Mouse (Mus musculus) hindbrain, embryonic 13.5 days (tissue): ENCODE measurements at regions not wholly inside any gene's neighbourhood (a gene's known extent, or its start where the extent isn't known, plus 50 kb on each side); places are given as distances from the start of the nearest gene placed in this dataset.

Source experiments
- ATAC-seq: fragments of 200-750 bp; cut with Nextera tagmentation; 2 replicates; pipeline ENCODE4 v1.8.0; 2017; ENCODE audit warnings: moderate TSS enrichment; ENCODE audit not compliant: low FRiP score
- H3K27ac ChIP-seq: fragments of 300-500 bp; sonication (generic); 2 replicates; pipeline ENCODE4 v1.5.1; 2015; ENCODE audit warnings: inconsistent platforms, mild to moderate bottlenecking, moderate library complexity
- H3K27me3 ChIP-seq: fragments of 300-500 bp; sonication (generic); 2 replicates; pipeline ENCODE4 v1.6.1; 2015; ENCODE audit warnings: mild to moderate bottlenecking, inconsistent platforms
- H3K36me3 ChIP-seq: fragments of 300-500 bp; sonication (generic); 2 replicates; pipeline ENCODE4 v1.6.1; 2015; ENCODE audit warnings: mild to moderate bottlenecking, inconsistent platforms
- H3K4me1 ChIP-seq: fragments of 300-500 bp; sonication (generic); replicated peaks from 2 replicates; pipeline ENCODE4 v1.6.1; 2015; ENCODE audit warnings: inconsistent platforms
- H3K4me2 ChIP-seq: fragments of 300-500 bp; sonication (generic); 2 replicates; pipeline ENCODE4 v1.6.1; 2015; ENCODE audit warnings: inconsistent platforms, mild to moderate bottlenecking, moderate library complexity
- H3K4me3 ChIP-seq: fragments of 300-500 bp; sonication (generic); 2 replicates; pipeline ENCODE4 v1.5.1; 2015; ENCODE audit warnings: mild to moderate bottlenecking, inconsistent platforms
- H3K9ac ChIP-seq: fragments of 300-500 bp; sonication (generic); 2 replicates; pipeline ENCODE4 v1.6.1; 2015; ENCODE audit warnings: mild to moderate bottlenecking, inconsistent platforms
- H3K9me3 ChIP-seq: fragments of 300-500 bp; sonication (generic); 2 replicates; pipeline ENCODE4 v1.6.1; 2016; ENCODE audit warnings: inconsistent platforms
- WGBS: fragments of 180-500 bp; shearing (Covaris S2); methylation state at CpG from one replicate; pipeline ENCODE4 v1.1.7; 2015; 5-methylcytosine and 5-hydroxymethylcytosine counted together

DNA sequence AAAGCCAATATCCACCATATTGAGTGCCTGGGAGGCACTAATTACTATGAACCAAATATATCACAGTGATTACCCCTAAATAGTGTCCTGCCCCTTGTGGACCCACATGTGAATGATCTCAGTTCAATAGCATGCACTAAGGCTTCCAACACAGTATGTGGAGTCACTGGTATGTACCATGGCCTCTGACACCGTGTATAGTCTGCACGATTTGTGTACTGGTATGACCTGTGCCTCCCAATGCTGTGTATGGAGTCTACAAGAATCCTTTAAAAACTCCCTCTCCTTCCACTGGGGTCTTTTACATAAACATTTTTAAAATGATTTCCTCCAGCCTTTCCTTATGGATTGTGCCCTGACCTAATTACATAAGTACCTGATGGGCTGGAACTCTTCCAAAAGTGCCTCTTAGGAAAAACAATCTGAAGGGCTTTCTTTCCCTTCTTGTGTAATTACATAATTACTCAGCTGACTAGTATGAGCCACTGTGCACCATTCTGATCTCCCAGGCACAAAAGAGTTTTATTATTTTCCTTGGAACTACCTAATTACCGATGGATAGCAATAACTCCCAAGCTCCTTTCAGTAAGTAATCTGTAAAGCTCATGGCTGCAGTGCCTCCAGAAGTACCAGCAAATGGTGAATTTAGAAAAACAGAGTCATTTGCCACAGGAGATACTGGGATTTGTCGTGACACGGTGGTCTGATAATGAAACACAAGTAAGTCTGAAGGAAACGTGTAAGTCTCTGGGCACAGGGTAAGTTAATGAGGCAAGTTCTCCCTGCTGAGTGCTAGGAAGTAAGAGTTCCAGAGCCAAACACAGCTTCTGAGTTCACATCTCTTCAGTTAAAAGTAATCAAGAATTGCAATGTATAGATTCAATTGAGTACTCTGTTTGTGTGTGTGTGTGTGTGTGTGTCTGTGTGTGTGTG lies 135.8 kb upstream of the Rarb start:
- ATAC-seq, result peak; percentile 79

DNA sequence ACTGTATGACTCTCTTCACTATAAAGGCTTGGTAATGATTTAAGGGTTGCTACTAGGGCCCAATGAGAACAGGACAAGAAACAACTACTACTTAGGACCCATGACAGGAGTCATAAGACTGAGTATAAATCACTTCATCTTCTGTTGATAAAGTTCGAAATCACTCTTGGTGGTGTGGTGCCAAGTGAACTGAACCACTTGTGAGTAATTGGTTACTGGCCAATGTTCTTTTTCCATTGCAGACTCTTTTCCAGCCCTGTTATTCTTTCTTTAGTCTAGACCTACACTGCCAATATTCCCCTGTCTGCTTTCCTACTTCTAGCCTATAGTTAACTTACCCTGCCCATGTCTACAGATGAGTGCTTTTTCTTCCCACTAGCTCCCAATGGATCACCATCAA lies 129.8 kb upstream of the Rarb start:
- WGBS, result 91% methylated on average over 1 of the region's 1 CpGs
- H3K4me1 ChIP-seq, result no peaks in the 10 kb centered on the region
- no peaks in the 10 kb centered on the region for H3K36me3 ChIP-seq
- no peaks in the 10 kb centered on the region for H3K27me3 ChIP-seq
- no peaks in the 10 kb centered on the region for H3K9me3 ChIP-seq
- H3K27ac ChIP-seq, result no peak overlapping the region
- ATAC-seq, result no peak
- H3K4me2 ChIP-seq, result no peak overlapping the region
- no peak overlapping the region for H3K4me3 ChIP-seq
- no peak overlapping the region for H3K9ac ChIP-seq

More for the DNA sequence above, 135.8 kb upstream of the Rarb start:
- Histone ChIP-seq H3K27me3 (no peaks in the 10 kb centered on the region), H3K4me2 (no peak overlapping the region), H3K4me1 (no peaks in the 10 kb centered on the region), H3K4me3 (no peak overlapping the region), H3K9me3 (no peaks in the 10 kb centered on the region), H3K36me3 (no peaks in the 10 kb centered on the region), H3K9ac (no peak overlapping the region), H3K27ac (no peak overlapping the region)
- 69% methylated on average over 6 of the region's 6 CpGs for WGBS

DNA sequence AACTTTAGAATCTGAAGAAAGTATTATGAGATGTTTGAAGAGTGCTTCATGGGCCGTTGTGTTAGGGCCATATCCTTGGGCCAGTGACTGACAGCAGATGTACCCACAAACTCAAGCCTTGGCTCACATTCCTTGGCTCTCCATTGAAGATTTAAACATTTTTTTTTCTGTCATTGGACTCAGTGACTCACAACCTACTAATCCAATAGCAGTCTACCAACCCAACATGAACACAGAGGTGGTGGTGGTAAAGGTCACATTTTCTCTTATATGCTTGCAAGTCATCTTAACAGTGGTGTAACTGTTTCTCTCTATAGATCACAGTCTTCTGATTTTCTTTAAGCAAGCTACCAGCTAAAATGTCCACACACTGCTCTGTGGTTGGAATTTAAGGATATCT lies 125.5 kb upstream of the Rarb start:
- Histone ChIP-seq H3K27ac (no peak overlapping the region), H3K9me3 (no peaks in the 10 kb centered on the region), H3K9ac (no peak overlapping the region), H3K4me2 (no peak overlapping the region), H3K4me1 (0 out of 2 replicates have a peak, but pooled peaks cover 4% of the 10 kb centered on the region), H3K36me3 (no peaks in the 10 kb centered on the region), H3K27me3 (no peaks in the 10 kb centered on the region), H3K4me3 (no peak overlapping the region)
- ATAC-seq, result no peak
- 88% methylated on average over 1 of the region's 1 CpGs for WGBS

DNA sequence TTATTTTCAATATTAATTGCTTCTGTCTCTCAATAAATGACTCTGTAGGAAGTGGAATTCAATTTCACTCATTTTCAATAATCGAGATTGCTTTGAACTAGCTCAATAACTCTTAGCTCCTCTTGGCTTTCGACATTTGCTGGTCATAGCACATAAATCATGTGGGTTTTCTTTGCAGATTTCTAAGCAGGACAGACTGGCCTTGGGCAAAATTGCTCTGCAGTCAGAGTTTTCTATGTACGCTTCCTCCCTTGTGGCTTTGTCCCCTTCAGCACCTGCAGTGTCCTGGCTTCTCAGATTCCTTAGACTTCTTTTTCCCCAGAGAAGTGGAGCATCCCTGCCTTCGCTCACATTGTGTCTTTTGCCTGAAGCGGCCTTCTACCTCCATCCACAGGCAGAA lies 124.6 kb upstream of the Rarb start:
- no peak overlapping the region for H3K9ac ChIP-seq

DNA sequence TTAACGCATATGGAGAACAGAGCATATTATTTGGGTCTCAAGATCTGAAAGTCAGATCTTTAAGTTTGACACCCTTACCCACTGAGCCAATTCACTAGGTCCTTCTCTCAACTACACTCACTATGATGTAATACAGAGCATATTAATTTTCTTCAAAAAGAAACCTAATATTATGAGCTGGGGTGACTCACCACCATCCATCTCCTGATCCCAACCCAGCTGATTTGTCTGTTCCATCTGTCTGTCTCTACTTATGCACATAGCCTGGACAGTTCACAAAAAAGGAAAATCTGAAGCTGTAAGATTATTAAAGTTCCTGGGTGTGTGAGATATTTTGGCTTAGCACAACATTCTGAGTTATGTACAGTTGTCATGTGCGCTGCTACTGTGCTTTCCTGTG lies 108.2 kb upstream of the Rarb start:
- Histone ChIP-seq H3K27me3 (no peaks in the 10 kb centered on the region), H3K27ac (no peak overlapping the region), H3K9me3 (no peaks in the 10 kb centered on the region), H3K36me3 (no peaks in the 10 kb centered on the region), H3K9ac (no peak overlapping the region), H3K4me1 (no peaks in the 10 kb centered on the region), H3K4me3 (no peak overlapping the region), H3K4me2 (no peak overlapping the region)
- ATAC-seq, result no peak
- 94% methylated on average over 2 of the region's 2 CpGs for WGBS

More for the DNA sequence above, 124.6 kb upstream of the Rarb start:
- Histone ChIP-seq H3K4me2 (no peak overlapping the region), H3K36me3 (no peaks in the 10 kb centered on the region), H3K9me3 (no peaks in the 10 kb centered on the region), H3K4me1 (0 out of 2 replicates have a peak, but pooled peaks cover 4% of the 10 kb centered on the region), H3K27ac (no peak overlapping the region), H3K27me3 (no peaks in the 10 kb centered on the region), H3K4me3 (no peak overlapping the region)
- WGBS, result 60% methylated on average over 5 of the region's 5 CpGs
- no peak for ATAC-seq

DNA sequence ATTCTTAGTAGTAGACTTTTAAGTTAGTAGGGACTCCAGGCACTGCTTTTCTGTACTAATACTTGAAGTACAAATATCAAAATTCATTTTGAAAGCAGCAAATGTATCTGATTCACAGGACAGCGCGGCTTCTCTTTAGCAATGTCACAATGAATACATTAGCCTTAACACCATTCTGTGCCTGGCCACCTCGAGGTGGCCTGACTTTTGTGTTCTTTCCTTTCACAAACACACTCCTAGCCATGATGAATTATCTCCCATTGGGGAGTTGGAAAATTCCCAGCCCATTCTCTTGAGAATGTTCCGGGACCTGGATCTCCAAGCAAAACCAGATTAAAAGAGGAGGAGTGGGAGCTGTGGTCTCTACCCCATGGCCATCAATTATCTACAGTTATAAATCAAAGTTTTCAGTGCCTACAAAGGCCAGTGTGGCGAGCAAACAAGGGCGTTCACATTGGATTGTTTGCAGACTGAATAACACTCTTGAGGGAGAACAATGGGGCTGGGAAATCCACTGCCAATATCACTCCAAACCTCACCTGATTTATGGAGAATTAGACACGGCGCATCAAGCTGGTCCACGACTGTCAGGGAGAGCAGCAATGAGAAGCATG lies 82.7 kb upstream of the Rarb start:
- Histone ChIP-seq H3K9ac (no peak overlapping the region), H3K4me2 (no peak overlapping the region), H3K27me3 (no peaks in the 10 kb centered on the region), H3K36me3 (no peaks in the 10 kb centered on the region), H3K4me3 (no peak overlapping the region), H3K27ac (no peak overlapping the region), H3K9me3 (no peaks in the 10 kb centered on the region), H3K4me1 (peaks cover 24% of the 10 kb centered on the region)
- peak; percentile 36 for ATAC-seq
- 29% methylated on average over 9 of the region's 9 CpGs for WGBS

DNA sequence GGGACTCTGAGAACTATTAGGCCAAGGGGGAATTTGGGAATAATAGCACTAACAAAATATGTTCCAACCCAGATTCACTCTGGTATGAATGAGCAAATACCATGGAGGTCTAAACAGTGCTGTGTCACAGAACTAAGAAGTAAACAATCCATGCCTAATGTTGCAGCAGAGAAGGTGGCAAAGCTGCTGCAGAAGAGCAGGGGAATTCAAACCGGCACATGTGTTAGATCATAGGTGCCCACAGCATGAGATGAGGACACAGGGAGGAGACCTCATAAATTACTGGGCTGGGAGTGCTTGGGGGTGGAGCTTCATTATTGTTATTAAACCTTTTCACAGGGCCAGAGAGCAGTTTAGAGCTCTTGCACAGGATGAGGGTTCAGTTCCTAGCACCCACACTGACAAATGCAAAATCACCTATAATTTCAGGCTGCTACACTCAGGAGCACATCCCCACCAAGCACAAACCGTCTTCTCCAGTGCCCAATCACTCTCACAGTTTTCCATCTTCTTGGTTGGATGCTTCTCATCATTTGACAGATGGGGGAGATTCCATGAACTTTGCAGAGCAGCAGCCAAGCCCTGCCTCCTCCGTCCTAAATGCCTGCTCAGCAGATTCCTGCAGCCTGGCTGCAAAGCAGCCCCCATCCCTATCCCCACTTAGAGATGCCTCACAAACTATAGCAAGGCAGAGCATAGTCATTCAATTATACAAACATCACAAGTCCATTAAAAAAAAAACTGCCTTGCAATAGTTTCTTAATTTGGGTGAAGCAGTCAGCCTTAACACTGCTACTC lies 79.0 kb upstream of the Rarb start:
- H3K4me1 ChIP-seq, result peaks cover 24% of the 10 kb centered on the region
- H3K9ac ChIP-seq, result no peak overlapping the region
- 25% methylated on average over 3 of the region's 3 CpGs for WGBS
- H3K27me3 ChIP-seq, result no peaks in the 10 kb centered on the region
- no peak overlapping the region for H3K4me3 ChIP-seq
- peak; percentile 74 for ATAC-seq
- 0 out of 2 replicates have a peak overlapping the region, but pooled peaks have one; percentile 30 for H3K27ac ChIP-seq
- H3K36me3 ChIP-seq, result no peaks in the 10 kb centered on the region
- no peaks in the 10 kb centered on the region for H3K9me3 ChIP-seq
- H3K4me2 ChIP-seq, result no peak overlapping the region

DNA sequence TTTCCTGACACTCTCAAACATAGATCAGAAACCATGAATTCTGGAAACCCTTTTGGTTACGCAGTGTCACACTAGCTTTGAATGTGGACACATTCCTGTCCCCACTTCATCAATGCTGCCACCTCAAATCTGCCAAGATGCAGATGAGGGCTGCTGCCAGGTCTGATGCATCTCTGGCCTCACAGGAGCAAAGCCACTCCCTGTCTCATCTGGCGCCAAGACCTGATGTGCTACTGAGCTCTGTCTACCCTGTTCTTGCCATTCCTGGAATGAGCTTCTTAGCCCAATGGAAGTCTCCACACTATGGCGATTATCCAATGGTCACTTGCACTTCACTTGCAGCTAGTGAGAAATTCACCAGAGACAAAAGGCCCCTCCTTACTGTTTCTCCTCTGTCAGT lies 78.0 kb upstream of the Rarb start:
- H3K9ac ChIP-seq, result no peak overlapping the region
- peak overlapping the region; percentile 30; the same call in 1 of the 2 replicates for H3K27ac ChIP-seq
- peaks cover 24% of the 10 kb centered on the region for H3K4me1 ChIP-seq
- H3K4me2 ChIP-seq, result no peak overlapping the region
- H3K27me3 ChIP-seq, result no peaks in the 10 kb centered on the region
- ATAC-seq, result no peak
- 75% methylated on average over 3 of the region's 3 CpGs for WGBS
- H3K36me3 ChIP-seq, result no peaks in the 10 kb centered on the region
- H3K9me3 ChIP-seq, result no peaks in the 10 kb centered on the region
- H3K4me3 ChIP-seq, result no peak overlapping the region

DNA sequence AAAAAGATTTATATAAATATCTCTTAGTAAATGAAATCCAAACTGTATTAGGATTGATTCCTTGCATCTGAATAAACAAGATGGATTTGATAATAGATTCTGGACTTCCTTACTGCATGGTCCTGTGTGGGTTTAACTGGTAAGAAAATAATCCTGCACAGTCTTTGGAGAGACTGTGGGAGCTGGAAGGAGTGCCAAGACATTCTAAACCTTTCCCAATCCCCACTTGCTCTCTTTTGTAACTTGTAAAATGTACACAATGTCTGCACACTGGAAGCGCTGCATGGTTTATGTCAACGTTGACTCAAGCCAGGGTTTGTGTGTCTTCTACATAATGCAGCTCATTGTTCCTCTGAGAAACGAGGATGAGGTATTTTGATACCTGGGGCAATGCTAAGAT lies 62.3 kb upstream of the Rarb start:
- no peak for ATAC-seq
- 68% methylated on average over 3 of the region's 3 CpGs for WGBS
- Histone ChIP-seq H3K27me3 (no peaks in the 10 kb centered on the region), H3K36me3 (no peaks in the 10 kb centered on the region), H3K9me3 (no peaks in the 10 kb centered on the region), H3K9ac (no peak overlapping the region), H3K27ac (no peak overlapping the region), H3K4me2 (no peak overlapping the region), H3K4me1 (no peaks in the 10 kb centered on the region), H3K4me3 (no peak overlapping the region)

DNA sequence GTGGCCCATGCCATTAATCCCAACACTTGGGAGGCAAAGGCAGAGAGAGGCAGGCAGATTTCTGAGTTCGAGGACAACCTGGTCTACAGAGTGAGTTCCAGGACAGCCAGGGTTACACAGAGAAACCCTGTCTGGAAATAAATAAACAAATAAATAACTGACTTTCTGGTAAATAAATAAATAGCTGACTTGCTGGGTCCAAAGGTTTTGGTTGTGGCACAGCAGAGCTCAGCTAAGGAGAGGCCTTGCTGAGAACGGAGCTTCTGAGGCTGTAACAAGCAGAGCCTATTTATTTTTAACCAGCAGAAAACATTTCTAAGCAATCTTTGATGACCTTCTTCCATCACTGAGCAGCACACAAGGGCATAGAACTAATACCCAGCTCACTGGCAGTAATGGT lies 50.3 kb upstream of the Rarb start:
- no peak overlapping the region for H3K4me3 ChIP-seq
- no peaks in the 10 kb centered on the region for H3K36me3 ChIP-seq
- no peak overlapping the region for H3K9ac ChIP-seq
- H3K27me3 ChIP-seq, result no peaks in the 10 kb centered on the region
- no peak overlapping the region for H3K27ac ChIP-seq
- 87% methylated on average over 2 of the region's 2 CpGs for WGBS
- ATAC-seq, result no peak
- no peaks in the 10 kb centered on the region for H3K4me1 ChIP-seq
- H3K9me3 ChIP-seq, result no peaks in the 10 kb centered on the region
- H3K4me2 ChIP-seq, result no peak overlapping the region
